Mouse (Mus musculus) small intestine, adult 2 months (tissue): ENCODE measurements around the gene Gm20388. TPM values are rescaled to one million over a fixed set of nuclear protein-coding genes. Genes with fewer than 3 reads are reported as not detected.
A peak's percentile ranks its signal among the peaks of the same experiment; 100 is the strongest.

Experiments
- H3K27ac ChIP-seq: fragments of 200-500 bp; 2 replicates; pipeline ENCODE4 v1.5.1; 2012; ENCODE audit warnings: low read depth, low read length, control low read depth, inconsistent platforms; ENCODE audit not compliant: insufficient read depth
- H3K27me3 ChIP-seq: fragments of 200-500 bp; 2 replicates; pipeline ENCODE4 v1.6.1; 2012; ENCODE audit warnings: mild to moderate bottlenecking, moderate library complexity, low read length, inconsistent platforms; ENCODE audit not compliant: control insufficient read depth, insufficient read depth
- H3K36me3 ChIP-seq: fragments of 200-500 bp; 2 replicates; pipeline ENCODE4 v1.6.1; 2012; ENCODE audit warnings: mild to moderate bottlenecking, low read length, control low read depth, inconsistent platforms; ENCODE audit not compliant: control insufficient read depth, insufficient read depth
- H3K4me1 ChIP-seq: fragments of 200-500 bp; 2 replicates; pipeline ENCODE4 v1.6.1; 2012; ENCODE audit warnings: low read length, inconsistent platforms, mixed read lengths; ENCODE audit not compliant: control insufficient read depth, insufficient read depth, insufficient read length
- H3K4me3 ChIP-seq: fragments of 200-500 bp; 2 replicates; pipeline ENCODE4 v1.5.1; 2012; ENCODE audit warnings: low read depth, mild to moderate bottlenecking, control low read depth, inconsistent platforms, low read length, moderate library complexity
- CTCF ChIP-seq: fragments of 200-500 bp; IDR thresholded peaks from 2 replicates; pipeline ENCODE4 v1.5.1; 2012; ENCODE audit warnings: low read depth, mild to moderate bottlenecking, control low read depth, inconsistent platforms, low read length, moderate library complexity, mixed read lengths; ENCODE audit not compliant: insufficient replicate concordance, insufficient read length; ENCODE audit errors: extremely low read depth
- POLR2A ChIP-seq: fragments of 200-500 bp; IDR thresholded peaks from 2 replicates; pipeline ENCODE4 v1.6.1; 2012; ENCODE audit warnings: low read depth, mild to moderate bottlenecking, control low read depth, inconsistent platforms, low read length, moderate library complexity
- WGBS: fragments of 180-500 bp; shearing (Covaris S2); methylation state at CpG from one replicate; pipeline ENCODE4 v1.1.7; 2018; 5-methylcytosine and 5-hydroxymethylcytosine counted together
- polyA plus RNA-seq: library from polyadenylated mRNA; depleted of rRNA; stranded (reverse); fragments of >200 nt; gene quantifications from 2 replicates; pipeline ENCODE4 v1.2.3, GENCODE M21; 2012; rRNA removed

The Gm20388 gene
- 21.9 and 37.3 TPM in 2 replicates for polyA plus RNA-seq

DNA sequence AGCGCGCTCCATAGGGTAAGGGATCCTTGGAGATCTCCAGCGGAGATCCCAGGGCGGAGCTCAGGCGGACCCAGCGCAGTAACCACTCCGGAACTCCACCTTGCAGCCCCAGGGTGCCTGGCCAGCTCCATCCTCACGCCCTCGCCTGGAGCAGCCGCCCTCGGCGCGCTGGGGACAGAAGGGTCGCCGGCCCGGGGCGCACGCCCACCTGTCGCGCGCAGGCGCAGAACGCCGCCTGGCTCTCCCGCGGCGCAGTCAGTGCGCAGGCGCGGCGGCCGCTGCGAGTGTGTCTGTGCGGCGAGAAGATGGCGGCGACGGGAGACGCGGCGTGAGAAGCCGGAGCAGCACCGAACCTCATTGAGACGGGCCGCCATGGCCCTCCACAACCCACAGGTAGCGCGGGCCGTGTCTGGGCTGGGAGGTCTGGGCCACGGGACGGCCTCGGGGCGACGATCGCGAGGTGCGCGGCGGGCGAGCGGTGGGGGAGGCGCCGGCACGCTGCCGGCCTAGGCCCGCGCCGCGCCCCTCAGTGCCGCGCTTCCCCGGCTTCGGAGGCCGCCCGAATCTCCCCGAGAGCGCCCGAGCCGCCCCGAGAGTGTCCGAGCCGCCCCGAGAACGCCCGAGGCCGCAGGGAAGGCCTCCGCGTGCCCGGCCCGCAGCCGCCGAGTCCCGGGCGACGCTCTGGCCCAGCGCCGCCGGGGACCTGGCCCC is at the start of gene Gm20388:
Gene Gm20388 (plus strand): TSS at position 295 of the 711 bp plus-strand sequence.
- Histone ChIP-seq H3K4me3 (peak within 1 kb of the TSS; percentile 77), H3K36me3 (no peaks in the 10 kb centered on the region), H3K4me1 (peaks cover 18% of the 10 kb centered on the region; the same call in 1 of the 2 replicates), H3K27me3 (no peaks in the 10 kb centered on the region), H3K27ac (peak within 1 kb of the TSS; percentile 77)
- no peak for TF ChIP-seq CTCF
- TF ChIP-seq POLR2A, result peak; percentile 68
- under 1% methylated on average over 97 of the region's 97 CpGs for WGBS

DNA sequence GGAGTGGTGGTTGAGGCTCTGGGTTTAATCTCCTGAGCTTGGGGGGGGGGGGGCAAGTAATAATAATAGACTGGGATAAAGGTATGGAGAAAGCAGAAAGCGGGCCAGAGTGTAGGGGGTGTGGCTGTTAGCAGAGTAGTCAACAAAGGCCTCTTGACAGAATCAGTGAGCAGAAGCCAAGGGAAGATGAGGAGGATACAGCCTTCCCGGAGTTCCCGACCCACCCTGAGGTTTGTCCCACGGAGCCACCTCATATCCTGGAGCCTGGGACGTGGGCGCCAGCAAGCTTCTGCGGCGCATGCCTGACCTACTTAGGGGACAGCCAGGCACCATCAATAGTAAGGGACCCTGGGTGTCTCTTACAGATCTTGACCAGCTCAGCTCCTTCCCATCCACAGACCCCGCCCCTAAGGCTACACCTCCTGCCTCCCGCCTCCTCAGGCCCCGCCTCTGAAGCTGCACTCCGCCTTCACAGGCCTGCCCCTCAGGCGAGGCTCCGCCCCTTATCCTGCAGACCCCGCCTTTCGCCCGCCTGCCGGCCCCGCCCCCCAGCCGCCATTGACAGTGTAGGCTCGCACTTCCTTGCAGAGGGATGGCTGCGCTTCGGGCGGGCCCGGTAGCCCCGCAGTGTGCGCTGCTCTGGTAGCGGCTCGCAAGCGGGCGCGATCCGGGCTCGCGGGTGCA is 48.8 kb upstream of the Gm20388 start, which contains the start of gene Klhl36:
Gene Klhl36 (plus strand): TSS at position 561 of the 684 bp plus-strand sequence.
- 0 out of 2 replicates have a peak, but pooled peaks cover 2% of the 10 kb centered on the region for H3K36me3 ChIP-seq
- no peaks in the 10 kb centered on the region for H3K27me3 ChIP-seq
- WGBS, result under 1% methylated on average over 35 of the region's 35 CpGs
- peak within 1 kb of the TSS; percentile 77 for H3K4me3 ChIP-seq
- TF ChIP-seq CTCF, result no peak
- TF ChIP-seq POLR2A, result peak; percentile 73
- peaks cover 6% of the 10 kb centered on the region for H3K4me1 ChIP-seq
- H3K27ac ChIP-seq, result 0 out of 2 replicates have a peak within 1 kb of the TSS, but pooled peaks have one; percentile 7

DNA sequence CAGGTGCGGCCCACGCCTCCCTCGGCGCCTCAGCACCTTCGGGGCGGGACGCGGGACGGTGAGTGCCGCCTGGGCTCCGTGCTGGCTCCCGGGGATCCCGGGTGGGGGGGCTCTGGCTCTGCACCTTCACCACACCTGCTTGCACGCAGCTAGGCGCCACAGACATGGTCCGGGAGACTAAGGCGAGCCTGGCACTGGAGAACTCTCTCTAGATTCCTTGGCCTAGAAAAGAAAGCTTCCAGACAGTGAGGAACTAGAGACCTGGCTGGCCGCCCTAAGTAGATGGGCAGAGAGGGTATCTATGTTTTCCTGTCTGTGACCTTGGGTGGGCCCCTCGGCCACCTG is 48.3 kb upstream of the Gm20388 start:
- H3K27me3 ChIP-seq, result no peaks in the 10 kb centered on the region
- 0 out of 2 replicates have a peak, but pooled peaks cover 2% of the 10 kb centered on the region for H3K36me3 ChIP-seq
- 0 out of 2 replicates have a peak overlapping the region, but pooled peaks have one; percentile 7 for H3K27ac ChIP-seq
- peak overlapping the region; percentile 77 for H3K4me3 ChIP-seq
- WGBS, result 2% methylated on average over 19 of the region's 19 CpGs
- H3K4me1 ChIP-seq, result peaks cover 6% of the 10 kb centered on the region
- no peak for TF ChIP-seq CTCF
- no peak; the same call in 1 of the 2 replicates for TF ChIP-seq POLR2A

DNA sequence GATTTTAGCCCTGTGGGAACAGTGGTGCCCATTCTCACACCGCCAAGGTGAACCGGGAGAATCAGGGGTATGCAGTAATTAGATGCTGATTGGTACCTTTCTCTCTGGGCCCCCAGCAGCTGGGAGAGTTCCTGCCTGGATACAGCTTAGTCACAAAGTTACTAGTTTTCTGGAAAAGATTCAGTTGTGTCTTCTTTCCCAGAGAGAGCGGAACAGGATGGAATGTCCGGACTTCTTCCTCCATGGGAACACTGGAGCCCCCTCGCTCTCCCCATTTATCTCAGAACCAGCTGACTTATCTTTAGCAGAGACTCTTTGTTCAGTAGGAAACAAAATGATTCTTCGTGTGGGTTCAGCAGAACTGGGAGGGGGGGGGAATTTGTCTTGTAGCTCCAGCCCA is 47.9 kb upstream of the Gm20388 start:
- H3K27ac ChIP-seq, result no peak overlapping the region
- WGBS, result 26% methylated on average over 6 of the region's 6 CpGs
- H3K4me3 ChIP-seq, result peak overlapping the region; percentile 77
- no peaks in the 10 kb centered on the region for H3K27me3 ChIP-seq
- H3K36me3 ChIP-seq, result 0 out of 2 replicates have a peak, but pooled peaks cover 2% of the 10 kb centered on the region
- peaks cover 6% of the 10 kb centered on the region for H3K4me1 ChIP-seq
- no peak for TF ChIP-seq POLR2A

DNA sequence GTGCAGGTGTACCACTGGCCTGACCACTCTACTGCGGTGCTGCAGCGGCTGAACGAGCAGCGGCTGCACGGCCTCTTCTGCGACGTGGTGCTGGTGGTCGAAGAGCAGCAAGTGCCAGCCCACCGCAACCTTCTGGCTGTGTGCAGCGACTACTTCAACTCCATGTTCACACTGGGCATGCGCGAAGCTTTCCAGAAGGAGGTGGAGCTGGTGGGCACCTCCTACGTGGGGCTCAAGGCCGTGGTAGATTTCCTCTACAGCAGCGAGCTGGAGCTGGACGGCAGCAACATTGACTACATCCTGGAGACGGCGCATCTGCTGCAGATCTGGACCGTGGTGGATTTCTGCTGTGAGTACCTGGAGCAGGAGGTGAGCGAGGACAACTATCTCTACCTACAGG is 41.0 kb upstream of the Gm20388 start:
- no peak overlapping the region for H3K27ac ChIP-seq
- TF ChIP-seq CTCF (no peak), POLR2A (no peak)
- 92% methylated on average over 20 of the region's 20 CpGs for WGBS
- H3K4me3 ChIP-seq, result no peak overlapping the region
- H3K36me3 ChIP-seq, result peaks cover 23% of the 10 kb centered on the region
- no peaks in the 10 kb centered on the region for H3K4me1 ChIP-seq
- no peaks in the 10 kb centered on the region for H3K27me3 ChIP-seq

DNA sequence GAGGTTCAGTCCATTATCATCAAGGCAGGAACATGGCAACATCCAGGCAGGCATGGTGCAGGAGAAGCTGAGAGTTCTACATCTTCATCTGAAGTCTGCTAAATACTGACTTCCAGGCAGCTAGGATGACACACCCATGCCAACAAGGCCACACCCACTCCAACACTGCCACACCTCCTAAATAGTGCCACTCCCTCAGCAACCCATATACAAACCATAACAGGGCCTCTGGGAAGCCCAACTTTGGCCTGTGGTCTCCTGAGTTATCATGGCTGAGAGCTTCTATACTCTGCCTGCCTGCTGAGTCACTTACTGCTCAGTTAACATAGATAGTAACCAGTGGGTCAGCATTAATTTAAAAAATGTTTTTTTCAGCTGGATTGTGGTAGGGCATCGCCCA is 37.5 kb upstream of the Gm20388 start:
- H3K27me3 ChIP-seq, result no peaks in the 10 kb centered on the region
- 100% methylated on average over 1 of the region's 1 CpGs for WGBS
- no peak overlapping the region for H3K27ac ChIP-seq
- no peaks in the 10 kb centered on the region for H3K4me1 ChIP-seq
- TF ChIP-seq POLR2A, result no peak
- H3K4me3 ChIP-seq, result no peak overlapping the region
- H3K36me3 ChIP-seq, result peaks cover 21% of the 10 kb centered on the region

DNA sequence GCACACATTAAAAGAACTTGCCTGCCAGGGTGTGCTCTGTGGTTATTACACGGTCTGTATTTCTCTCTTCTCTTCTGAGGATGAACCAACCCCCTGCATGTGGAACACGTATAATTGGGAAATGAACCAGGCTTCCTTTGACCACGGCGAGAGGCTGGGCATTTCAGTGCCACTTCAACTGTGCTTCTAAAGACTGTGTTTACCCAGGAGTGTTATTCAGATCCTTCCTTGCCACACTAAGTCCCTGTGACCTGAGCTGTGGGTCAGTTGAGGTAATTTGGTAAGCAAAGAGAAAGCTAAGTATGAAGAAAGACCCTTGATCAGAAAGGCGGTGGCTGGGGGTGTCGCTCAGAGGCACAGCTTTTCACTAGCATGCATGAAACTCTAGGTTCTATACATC is 29.3 kb upstream of the Gm20388 start:
- no peaks in the 10 kb centered on the region for H3K36me3 ChIP-seq
- no peak overlapping the region for H3K27ac ChIP-seq
- TF ChIP-seq CTCF (no peak), POLR2A (no peak)
- no peak overlapping the region for H3K4me3 ChIP-seq
- no peaks in the 10 kb centered on the region for H3K27me3 ChIP-seq
- peaks cover 9% of the 10 kb centered on the region for H3K4me1 ChIP-seq
- 71% methylated on average over 6 of the region's 6 CpGs for WGBS
